Mouse (Mus musculus) layer of hippocampus, adult 11-12 months (tissue): Measurements from ENCODE around the gene Usp3.

Experiments
- DNase-seq: peaks from one replicate; pipeline ENCODE4 v3.0.0; 2022; ENCODE audit warnings: low spot score

The Usp3 gene

GRCm38 (mm10) chr9:66571986-66572700 is 20.8 kb downstream of the Usp3 start:
- DNase-seq = no peak

GRCm38 (mm10) chr9:66562215-66562614 is 30.7 kb downstream of the Usp3 start:
- DNase-seq = no peak

GRCm38 (mm10) chr9:66561496-66561895 is 31.4 kb downstream of the Usp3 start:
- DNase-seq = no peak

GRCm38 (mm10) chr9:66560728-66561127 is 32.2 kb downstream of the Usp3 start:
- no peak for DNase-seq

- DNase-seq = no peak
These were observed 32.6 kb downstream of the Usp3 start for GRCm38 (mm10) chr9:66560295-66560694.

- DNase-seq = no peak
These were observed 34.0 kb downstream of the Usp3 start for GRCm38 (mm10) chr9:66558971-66559370.

GRCm38 (mm10) chr9:66542785-66543184 is 50.2 kb downstream of the Usp3 start:
- no peak for DNase-seq

- DNase-seq = no peak
These were observed 71.3 kb downstream of the Usp3 start for GRCm38 (mm10) chr9:66521595-66521994.

GRCm38 (mm10) chr9:66520299-66520698 is 72.6 kb downstream of the Usp3 start:
- DNase-seq = no peak

- DNase-seq = no peak
These were observed 74.0 kb downstream of the Usp3 start for GRCm38 (mm10) chr9:66518901-66519300.

GRCm38 (mm10) chr9:66518251-66518650 is 74.7 kb downstream of the Usp3 start:
- DNase-seq = no peak

- DNase-seq = no peak
These were observed 75.2 kb downstream of the Usp3 start for GRCm38 (mm10) chr9:66517746-66518145.

GRCm38 (mm10) chr9:66516296-66516940 is 76.5 kb downstream of the Usp3 start:
- no peak for DNase-seq

- DNase-seq = no peak
These were observed 77.2 kb downstream of the Usp3 start for GRCm38 (mm10) chr9:66515680-66516210.

GRCm38 (mm10) chr9:66515115-66515514 is 77.8 kb downstream of the Usp3 start:
- peak; percentile 18 for DNase-seq

GRCm38 (mm10) chr9:66514256-66514770 is 78.6 kb downstream of the Usp3 start, which contains the start of gene Fbxl22:
Fbxl22 (minus strand) TSS chr9:66514593.
- DNase-seq = peak; percentile 69

- peak; percentile 15 for DNase-seq
These were observed 79.2 kb downstream of the Usp3 start for GRCm38 (mm10) chr9:66513661-66514255.

GRCm38 (mm10) chr9:66513150-66513549 is 79.8 kb downstream of the Usp3 start:
- DNase-seq = peak; percentile 39

GRCm38 (mm10) chr9:66512351-66512671 is 80.6 kb downstream of the Usp3 start:
- peak; percentile 88 for DNase-seq

- peak; percentile 95 for DNase-seq
These were observed 81.2 kb downstream of the Usp3 start for GRCm38 (mm10) chr9:66511580-66512350.

- DNase-seq = peak; percentile 20
These were observed 82.0 kb downstream of the Usp3 start for GRCm38 (mm10) chr9:66510944-66511343.

- peak; percentile 21 for DNase-seq
These were observed 82.5 kb downstream of the Usp3 start for GRCm38 (mm10) chr9:66510351-66510841.
